Mouse (Mus musculus): ENCODE measurements around the gene Tgfa. TPM values are rescaled to one million over a fixed set of nuclear protein-coding genes. Genes with fewer than 3 reads are reported as not detected.

Tgfa gene
- total and polyA plus RNA-seq, 3 experiments = 0.80 to 1.6 (median 1.0) TPM

DNA sequence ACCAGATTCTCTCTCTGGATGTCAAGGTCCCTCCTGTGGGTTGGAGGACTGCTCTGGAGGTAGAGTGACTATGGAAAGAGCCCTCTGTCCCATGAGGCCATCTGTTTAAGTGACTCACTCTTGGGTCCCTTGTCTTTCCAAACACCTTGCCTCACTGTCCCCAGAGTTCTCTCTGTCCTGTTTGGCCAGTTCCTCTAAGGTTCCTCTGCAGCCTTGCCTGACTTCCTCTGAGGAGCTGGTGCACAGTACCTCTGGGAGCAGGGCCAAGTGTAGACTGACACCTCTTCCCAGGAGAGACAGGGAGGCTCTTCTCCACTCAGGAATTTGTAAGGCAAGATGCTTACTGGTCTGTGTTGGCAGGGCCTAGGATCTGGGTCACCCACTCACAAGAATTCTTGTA, 30.6 kb downstream of the Tgfa start:
- no peak for TF ChIP-seq CTCF (IDR thresholded peaks at IDR 0.05)
- TF ChIP-seq POLR2A (IDR thresholded peaks at IDR 0.05; ENCODE audit: insufficient read depth, low read depth, low read length) = no peak
- TF ChIP-seq EP300 (IDR thresholded peaks at IDR 0.05; ENCODE audit: insufficient read depth, low read depth, low read length) = no peak
- no peaks in the 10 kb centered on the region for H3K36me3 ChIP-seq (ENCODE audit: control insufficient read depth, insufficient read depth, low read length)
- H3K27me3 ChIP-seq (ENCODE audit: control insufficient read depth, insufficient read depth, low read length) = no peaks in the 10 kb centered on the region

DNA sequence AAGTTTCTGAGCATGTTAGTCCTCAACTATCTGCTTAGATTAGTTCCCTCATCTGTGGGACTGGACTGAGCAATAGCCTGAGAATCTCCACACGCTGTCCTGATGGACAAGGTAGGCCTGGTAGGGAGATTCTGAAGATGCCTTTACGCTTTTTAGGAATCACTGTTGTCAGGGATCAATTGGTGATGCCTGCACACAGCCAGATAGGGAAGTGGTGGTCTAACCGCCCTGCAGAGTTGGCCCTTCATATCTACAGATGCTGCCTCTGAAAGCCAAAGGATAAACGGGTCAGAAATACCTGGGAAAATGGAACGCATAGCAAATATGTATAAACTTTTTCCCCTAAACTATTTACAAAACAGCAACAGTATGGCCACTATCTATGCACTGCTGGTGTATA, 37.3 kb downstream of the Tgfa start:
- Histone ChIP-seq H3K27ac (no peak overlapping the region), H3K4me1 (ENCODE audit: control insufficient read depth, insufficient read depth, low read length) (no peaks in the 10 kb centered on the region), H3K4me3 (no peak overlapping the region), H3K79me2 (replicated peaks; ENCODE audit: control insufficient read depth, insufficient read depth, low read length) (no peaks in the 10 kb centered on the region), H3K36me3 (ENCODE audit: control insufficient read depth, insufficient read depth, low read length) (no peaks in the 10 kb centered on the region), H3K9ac (ENCODE audit: low read depth, low read length) (no peak overlapping the region), H3K27me3 (ENCODE audit: control insufficient read depth, insufficient read depth, low read length) (no peaks in the 10 kb centered on the region)
- TF ChIP-seq EP300 (IDR thresholded peaks at IDR 0.05; ENCODE audit: insufficient read depth, low read depth, low read length) (no peak), POLR2A (IDR thresholded peaks at IDR 0.05; ENCODE audit: insufficient read depth, low read depth, low read length) (no peak), CTCF (IDR thresholded peaks at IDR 0.05) (no peak)
- intact Hi-C loops (cut with DNase I) = no loop called here
- no peak for DNase-seq
- 84% methylated on average over 5 of the region's 5 CpGs for WGBS

More for the DNA sequence above, 30.6 kb downstream of the Tgfa start:
- H3K4me3 ChIP-seq = no peak overlapping the region
- no peaks in the 10 kb centered on the region for H3K79me2 ChIP-seq (replicated peaks; ENCODE audit: control insufficient read depth, insufficient read depth, low read length)
- intact Hi-C loops (cut with DNase I) = no loop called here
- H3K4me1 ChIP-seq (ENCODE audit: control insufficient read depth, insufficient read depth, low read length) = no peaks in the 10 kb centered on the region
- no peak overlapping the region for H3K9ac ChIP-seq (ENCODE audit: low read depth, low read length)
- DNase-seq = no peak
- H3K27ac ChIP-seq = no peak overlapping the region

DNA sequence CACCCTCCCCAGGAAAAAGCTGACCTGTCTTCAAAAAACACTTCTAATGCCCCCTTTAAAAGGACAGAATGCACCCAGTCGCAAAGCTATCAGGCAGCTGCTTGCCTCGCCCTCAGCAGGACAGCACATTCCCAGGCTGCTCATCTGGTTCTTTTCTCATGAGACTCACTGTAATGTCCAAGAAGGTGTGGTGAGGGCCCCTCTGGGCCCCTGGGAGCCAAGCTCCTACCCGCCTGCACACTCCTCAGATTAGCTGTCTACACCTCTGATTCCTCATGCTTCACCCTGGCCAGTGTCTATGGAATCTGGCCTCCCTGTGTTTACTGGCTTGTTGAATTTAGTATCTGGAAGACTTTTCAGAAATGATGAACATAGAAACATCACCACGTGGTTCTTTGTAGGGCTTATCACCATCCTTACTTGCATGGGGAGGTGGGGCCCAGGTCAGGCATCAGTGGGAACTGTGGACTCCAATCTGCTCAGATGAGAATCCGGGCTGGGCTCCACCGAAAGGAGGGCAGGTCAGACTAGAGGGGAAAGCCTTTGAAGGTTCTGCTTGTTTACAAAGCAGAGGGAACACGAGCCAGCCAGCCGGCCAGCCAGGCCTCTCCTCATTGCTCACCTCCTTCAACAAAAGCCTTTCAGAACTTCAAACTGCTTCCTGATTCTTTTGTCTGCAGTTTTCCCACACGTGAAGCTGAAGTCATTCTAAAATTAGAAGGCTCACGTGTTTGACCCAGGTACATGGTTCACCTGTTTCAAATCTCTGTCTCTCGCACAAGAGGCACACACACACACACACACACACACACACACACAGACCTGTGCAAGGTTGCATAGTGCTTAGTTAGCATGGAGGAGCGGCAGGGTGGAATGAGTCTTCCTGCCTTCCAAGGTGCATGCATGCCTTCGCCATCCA, 38.7 kb downstream of the Tgfa start:
- Histone ChIP-seq H3K9ac (ENCODE audit: low read depth, low read length) (no peak overlapping the region), H3K36me3 (ENCODE audit: control insufficient read depth, insufficient read depth, low read length) (no peaks in the 10 kb centered on the region), H3K27me3 (ENCODE audit: control insufficient read depth, insufficient read depth, low read length) (no peaks in the 10 kb centered on the region), H3K4me1 (ENCODE audit: control insufficient read depth, insufficient read depth, low read length) (no peaks in the 10 kb centered on the region), H3K79me2 (replicated peaks; ENCODE audit: control insufficient read depth, insufficient read depth, low read length) (no peaks in the 10 kb centered on the region), H3K4me3 (no peak overlapping the region), H3K27ac (no peak overlapping the region)
- intact Hi-C loops (cut with DNase I) = no loop called here
- WGBS = 44% methylated on average over 13 of the region's 13 CpGs
- no peak for TF ChIP-seq POLR2A (IDR thresholded peaks at IDR 0.05; ENCODE audit: insufficient read depth, low read depth, low read length)
- no peak for TF ChIP-seq EP300 (IDR thresholded peaks at IDR 0.05; ENCODE audit: insufficient read depth, low read depth, low read length)
- no peak for TF ChIP-seq CTCF (IDR thresholded peaks at IDR 0.05)
- peak in 1 of 2 experiments; percentile 30 for DNase-seq

DNA sequence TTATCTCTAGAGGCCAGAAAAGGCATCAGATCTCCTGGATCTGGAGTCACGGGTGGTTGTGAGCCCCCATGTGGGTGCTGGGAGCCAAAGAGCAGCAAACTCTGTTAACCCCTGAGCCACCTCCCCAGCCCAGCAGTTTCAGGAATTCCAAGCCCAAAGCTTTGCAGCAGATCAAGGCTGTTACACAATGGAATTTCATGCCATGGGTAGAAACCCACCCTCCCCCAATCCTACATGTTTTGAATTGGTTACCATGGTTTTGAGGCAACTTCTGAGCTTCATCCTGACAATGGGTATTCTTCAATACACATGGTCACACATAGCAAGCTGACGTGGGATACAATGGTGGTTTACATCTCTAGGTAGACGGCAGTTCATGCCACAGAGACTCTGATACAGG, 49.8 kb downstream of the Tgfa start:
- no peak overlapping the region for H3K4me3 ChIP-seq
- H3K27me3 ChIP-seq (ENCODE audit: control insufficient read depth, insufficient read depth, low read length) = no peaks in the 10 kb centered on the region
- TF ChIP-seq CTCF (IDR thresholded peaks at IDR 0.05) (no peak), EP300 (IDR thresholded peaks at IDR 0.05; ENCODE audit: insufficient read depth, low read depth, low read length) (no peak), POLR2A (IDR thresholded peaks at IDR 0.05; ENCODE audit: insufficient read depth, low read depth, low read length) (no peak)
- DNase-seq = no peak
- no peaks in the 10 kb centered on the region for H3K36me3 ChIP-seq (ENCODE audit: control insufficient read depth, insufficient read depth, low read length)
- no peak overlapping the region for H3K27ac ChIP-seq
- no peaks in the 10 kb centered on the region for H3K79me2 ChIP-seq (replicated peaks; ENCODE audit: control insufficient read depth, insufficient read depth, low read length)
- no peaks in the 10 kb centered on the region for H3K4me1 ChIP-seq (ENCODE audit: control insufficient read depth, insufficient read depth, low read length)
- intact Hi-C loops (cut with DNase I) = no loop called here
- WGBS = 58% methylated on average over 3 of the region's 3 CpGs
- no peak overlapping the region for H3K9ac ChIP-seq (ENCODE audit: low read depth, low read length)

DNA sequence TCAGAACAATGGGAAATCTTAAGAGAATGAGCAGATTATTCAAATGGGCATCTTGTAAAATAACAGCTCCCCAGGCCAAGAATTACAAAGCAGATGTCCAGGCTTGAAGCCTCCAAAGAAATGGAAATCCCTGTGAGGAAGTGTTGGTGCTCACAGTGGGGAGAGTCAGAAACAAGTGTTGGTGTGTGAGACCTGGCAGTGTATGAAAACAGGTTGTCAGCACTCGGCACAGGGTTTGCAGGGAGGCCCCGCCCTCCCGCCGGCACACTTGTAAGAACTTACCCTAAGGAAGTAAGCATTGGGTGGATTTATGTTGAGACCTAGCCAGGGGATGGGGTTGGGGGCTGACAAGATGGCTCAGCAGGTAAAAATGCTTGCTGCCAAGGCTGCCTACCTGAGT, 50.9 kb downstream of the Tgfa start:
- Histone ChIP-seq H3K9ac (ENCODE audit: low read depth, low read length) (no peak overlapping the region), H3K4me3 (no peak overlapping the region), H3K27me3 (ENCODE audit: control insufficient read depth, insufficient read depth, low read length) (no peaks in the 10 kb centered on the region), H3K36me3 (ENCODE audit: control insufficient read depth, insufficient read depth, low read length) (no peaks in the 10 kb centered on the region), H3K27ac (no peak overlapping the region), H3K79me2 (replicated peaks; ENCODE audit: control insufficient read depth, insufficient read depth, low read length) (no peaks in the 10 kb centered on the region), H3K4me1 (ENCODE audit: control insufficient read depth, insufficient read depth, low read length) (no peaks in the 10 kb centered on the region)
- intact Hi-C loops (cut with DNase I) = no loop called here
- TF ChIP-seq POLR2A (IDR thresholded peaks at IDR 0.05; ENCODE audit: insufficient read depth, low read depth, low read length) (no peak), EP300 (IDR thresholded peaks at IDR 0.05; ENCODE audit: insufficient read depth, low read depth, low read length) (no peak), CTCF (IDR thresholded peaks at IDR 0.05) (no peak)
- 38% methylated on average over 4 of the region's 4 CpGs for WGBS
- no peak for DNase-seq

DNA sequence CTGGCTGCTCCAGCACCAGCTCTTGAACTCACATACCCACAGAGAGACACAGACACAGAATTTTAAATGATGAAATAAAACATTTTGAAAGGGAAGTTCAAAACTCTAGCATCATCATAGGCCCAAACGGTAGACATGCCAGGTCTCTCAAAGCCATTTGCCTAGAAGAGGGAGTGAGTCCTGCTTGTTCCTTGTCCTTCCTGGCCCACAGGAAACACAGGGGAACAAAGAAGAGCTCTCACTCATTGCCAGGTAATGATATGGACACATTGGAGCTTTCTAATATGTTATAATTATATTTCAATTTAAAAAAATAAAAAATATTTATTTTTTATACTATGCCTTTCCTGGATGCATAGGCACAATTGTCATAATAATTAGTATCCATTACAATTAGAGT, 53.5 kb downstream of the Tgfa start:
- WGBS = 83% methylated on average over 1 of the region's 1 CpGs
- DNase-seq = no peak
- Histone ChIP-seq H3K27ac (no peak overlapping the region), H3K27me3 (ENCODE audit: control insufficient read depth, insufficient read depth, low read length) (no peaks in the 10 kb centered on the region), H3K4me1 (ENCODE audit: control insufficient read depth, insufficient read depth, low read length) (no peaks in the 10 kb centered on the region), H3K79me2 (replicated peaks; ENCODE audit: control insufficient read depth, insufficient read depth, low read length) (no peaks in the 10 kb centered on the region), H3K4me3 (no peak overlapping the region), H3K9ac (ENCODE audit: low read depth, low read length) (no peak overlapping the region), H3K36me3 (ENCODE audit: control insufficient read depth, insufficient read depth, low read length) (no peaks in the 10 kb centered on the region)
- TF ChIP-seq EP300 (IDR thresholded peaks at IDR 0.05; ENCODE audit: insufficient read depth, low read depth, low read length) = no peak
- TF ChIP-seq CTCF (IDR thresholded peaks at IDR 0.05) = no peak
- no peak for TF ChIP-seq POLR2A (IDR thresholded peaks at IDR 0.05; ENCODE audit: insufficient read depth, low read depth, low read length)
- intact Hi-C loops (cut with DNase I) = no loop called here
